Mouse (Mus musculus) left cerebral cortex, adult 8-10 months (tissue): ENCODE data around the gene Tubgcp3. TPM values are rescaled to one million over a fixed set of nuclear protein-coding genes. Genes with fewer than 3 reads are reported as not detected.
"Not testable (repeated sequence)": the region's sequence is repeated elsewhere in the genome, so short reads cannot be mapped to it uniquely, and the experiment has no call there.

ENCODE experiments used
- DNase-seq, 2 experiments: peaks; one replicate each; pipeline ENCODE4 v3.0.0; 2022; ENCODE audit warnings: low spot score in 2 of 2
- total RNA-seq, 4 experiments: library from RNA; stranded (reverse); gene quantifications; 2 replicates each; pipeline ENCODE4 v1.2.4; 2022

Gene Tubgcp3
- total RNA-seq, result 10 to 100 TPM; 37.2 to 39.1 (median 38.6) TPM

GRCm38 (mm10) chr8:12672056-12672881 is at the start of gene Tubgcp3:
TSS of gene Tubgcp3 (minus strand) at chr8:12672248.
- DNase-seq, result peak; percentile 80 to 81

GRCm38 (mm10) chr8:12719091-12719490 is 47.0 kb upstream of the Tubgcp3 start:
- DNase-seq, result no peak

GRCm38 (mm10) chr8:12715861-12716585 is 44.0 kb upstream of the Tubgcp3 start:
- no peak for DNase-seq

GRCm38 (mm10) chr8:12711623-12712022 is 39.6 kb upstream of the Tubgcp3 start:
- DNase-seq, result no peak

- DNase-seq, result no peak
Observed at GRCm38 (mm10) chr8:12703597-12703996, 31.5 kb upstream of the Tubgcp3 start.

- no peak for DNase-seq
Observed at GRCm38 (mm10) chr8:12702290-12702689, 30.2 kb upstream of the Tubgcp3 start.

GRCm38 (mm10) chr8:12698660-12699277 is 26.7 kb upstream of the Tubgcp3 start:
- no peak for DNase-seq

- DNase-seq, result no peak
Observed at GRCm38 (mm10) chr8:12688851-12689250, 16.8 kb upstream of the Tubgcp3 start.

GRCm38 (mm10) chr8:12677529-12677928 is 5.5 kb upstream of the Tubgcp3 start:
- DNase-seq, result peak; percentile 40 to 73

- peak in 1 of 2 experiments; percentile 10 for DNase-seq
Observed at GRCm38 (mm10) chr8:12671473-12672055, 484 bp downstream of the Tubgcp3 start.

GRCm38 (mm10) chr8:12670965-12671364 is 1.1 kb downstream of the Tubgcp3 start:
- no peak for DNase-seq

GRCm38 (mm10) chr8:12668832-12669231 is 3.2 kb downstream of the Tubgcp3 start:
- peak in 1 of 2 experiments; percentile 50 for DNase-seq

- DNase-seq, result not testable (repeated sequence)
Observed at GRCm38 (mm10) chr8:12666530-12666929, 5.5 kb downstream of the Tubgcp3 start.

- no peak for DNase-seq
Observed at GRCm38 (mm10) chr8:12663105-12663456, 9.0 kb downstream of the Tubgcp3 start.

- no peak for DNase-seq
Observed at GRCm38 (mm10) chr8:12662375-12663104, 9.5 kb downstream of the Tubgcp3 start.

GRCm38 (mm10) chr8:12657411-12657810 is 14.6 kb downstream of the Tubgcp3 start:
- DNase-seq, result no peak

- DNase-seq, result no peak
Observed at GRCm38 (mm10) chr8:12651246-12651645, 20.8 kb downstream of the Tubgcp3 start.

- no peak for DNase-seq
Observed at GRCm38 (mm10) chr8:12650495-12650894, 21.6 kb downstream of the Tubgcp3 start.

GRCm38 (mm10) chr8:12648951-12649350 is 23.1 kb downstream of the Tubgcp3 start:
- no peak for DNase-seq

- no peak for DNase-seq
Observed at GRCm38 (mm10) chr8:12646536-12646935, 25.5 kb downstream of the Tubgcp3 start.

GRCm38 (mm10) chr8:12644894-12645293 is 27.2 kb downstream of the Tubgcp3 start:
- no peak for DNase-seq
